Mouse (Mus musculus) brown adipose tissue, adult 24 weeks (tissue): ENCODE data around the gene Lyzl4. TPM values are rescaled to one million over a fixed set of nuclear protein-coding genes. Genes with fewer than 3 reads are reported as not detected.
"Not testable (repeated sequence)": the region's sequence is repeated elsewhere in the genome, so short reads cannot be mapped to it uniquely, and the experiment has no call there.

ENCODE experiments used
- H3K27ac ChIP-seq: fragments of 200-500 bp; replicated peaks from 2 replicates; pipeline ENCODE4 v1.5.1; 2012; ENCODE audit warnings: low read depth, mild to moderate bottlenecking, low read length
- H3K4me1 ChIP-seq: fragments of 200-500 bp; 2 replicates; pipeline ENCODE4 v1.6.1; 2012; ENCODE audit warnings: low read length, mixed read lengths; ENCODE audit not compliant: control insufficient read depth, insufficient read depth, insufficient read length
- H3K4me3 ChIP-seq: fragments of 200-500 bp; 2 replicates; pipeline ENCODE4 v1.5.1; 2012; ENCODE audit warnings: low read depth, mild to moderate bottlenecking, low read length, moderate library complexity; ENCODE audit not compliant: insufficient read depth
- polyA plus RNA-seq: library from polyadenylated mRNA; stranded (reverse); fragments of >200 nt; gene quantifications from 2 replicates; pipeline ENCODE4 v1.2.4, GENCODE M21; 2012; ENCODE audit not compliant: missing spikeins, insufficient read depth, insufficient read length

Lyzl4 gene
- polyA plus RNA-seq, 1 experiment: not detected

GRCm38 (mm10) chr9:121599551-121599950 is 42.3 kb downstream of the Lyzl4 start:
- H3K4me3 ChIP-seq: no peak overlapping the region
- H3K27ac ChIP-seq: no peak overlapping the region
- H3K4me1 ChIP-seq: no peaks in the 10 kb centered on the region

- Histone ChIP-seq H3K27ac (no peak overlapping the region), H3K4me3 (no peak overlapping the region), H3K4me1 (no peaks in the 10 kb centered on the region)
Measured at GRCm38 (mm10) chr9:121598106-121598505, 43.8 kb downstream of the Lyzl4 start.

- H3K27ac ChIP-seq: no peak overlapping the region
- H3K4me1 ChIP-seq: no peaks in the 10 kb centered on the region
- no peak overlapping the region for H3K4me3 ChIP-seq
Measured at GRCm38 (mm10) chr9:121594771-121595170, 47.1 kb downstream of the Lyzl4 start.

- H3K27ac ChIP-seq, H3K4me3 ChIP-seq, H3K4me1 ChIP-seq: not testable (repeated sequence)
Measured at GRCm38 (mm10) chr9:121593768-121594167, 48.1 kb downstream of the Lyzl4 start.

GRCm38 (mm10) chr9:121592948-121593550 is 48.8 kb downstream of the Lyzl4 start:
- no peak overlapping the region for H3K27ac ChIP-seq

GRCm38 (mm10) chr9:121589533-121589932 is 52.4 kb downstream of the Lyzl4 start:
- Histone ChIP-seq H3K4me3 (no peak overlapping the region), H3K27ac (no peak overlapping the region), H3K4me1 (no peaks in the 10 kb centered on the region)

More at GRCm38 (mm10) chr9:121592948-121593550, 48.8 kb downstream of the Lyzl4 start:
- H3K4me1 ChIP-seq: no peaks in the 10 kb centered on the region
- no peak overlapping the region for H3K4me3 ChIP-seq

- Histone ChIP-seq H3K4me1 (no peaks in the 10 kb centered on the region), H3K27ac (no peak overlapping the region), H3K4me3 (no peak overlapping the region)
Measured at GRCm38 (mm10) chr9:121574380-121574779, 67.5 kb downstream of the Lyzl4 start.

- H3K4me3 ChIP-seq: no peak overlapping the region
- H3K4me1 ChIP-seq: no peaks in the 10 kb centered on the region
- H3K27ac ChIP-seq: no peak overlapping the region
Measured at GRCm38 (mm10) chr9:121568451-121568850, 73.4 kb downstream of the Lyzl4 start.

- no peaks in the 10 kb centered on the region for H3K4me1 ChIP-seq
- no peak overlapping the region for H3K4me3 ChIP-seq
- no peak overlapping the region for H3K27ac ChIP-seq
Measured at GRCm38 (mm10) chr9:121566387-121566786, 75.5 kb downstream of the Lyzl4 start.

GRCm38 (mm10) chr9:121563276-121563675 is 78.6 kb downstream of the Lyzl4 start:
- no peak overlapping the region for H3K4me3 ChIP-seq
- H3K27ac ChIP-seq: no peak overlapping the region
- no peaks in the 10 kb centered on the region for H3K4me1 ChIP-seq

- H3K27ac ChIP-seq: no peak overlapping the region
- no peak overlapping the region for H3K4me3 ChIP-seq
- H3K4me1 ChIP-seq: no peaks in the 10 kb centered on the region
Measured at GRCm38 (mm10) chr9:121560515-121560914, 81.4 kb downstream of the Lyzl4 start.

- H3K27ac ChIP-seq: no peak overlapping the region
- H3K4me3 ChIP-seq: no peak overlapping the region
- no peaks in the 10 kb centered on the region for H3K4me1 ChIP-seq
Measured at GRCm38 (mm10) chr9:121558167-121558566, 83.7 kb downstream of the Lyzl4 start.

GRCm38 (mm10) chr9:121556913-121557312 is 85.0 kb downstream of the Lyzl4 start:
- no peak overlapping the region for H3K27ac ChIP-seq
- H3K4me1 ChIP-seq: no peaks in the 10 kb centered on the region
- H3K4me3 ChIP-seq: no peak overlapping the region

- Histone ChIP-seq H3K27ac (no peak overlapping the region), H3K4me1 (no peaks in the 10 kb centered on the region), H3K4me3 (no peak overlapping the region)
Measured at GRCm38 (mm10) chr9:121555395-121556000, 86.4 kb downstream of the Lyzl4 start.

- H3K4me1 ChIP-seq: no peaks in the 10 kb centered on the region
- no peak overlapping the region for H3K27ac ChIP-seq
- no peak overlapping the region for H3K4me3 ChIP-seq
Measured at GRCm38 (mm10) chr9:121553643-121554042, 88.3 kb downstream of the Lyzl4 start.

- no peak overlapping the region for H3K27ac ChIP-seq
- no peak overlapping the region for H3K4me3 ChIP-seq
- no peaks in the 10 kb centered on the region for H3K4me1 ChIP-seq
Measured at GRCm38 (mm10) chr9:121550327-121550771, 91.5 kb downstream of the Lyzl4 start.
